Mouse (Mus musculus) small intestine, adult 2 months (tissue): ENCODE measurements around the gene Ptger4.

ENCODE experiments used
- CTCF ChIP-seq: fragments of 200-500 bp; IDR thresholded peaks from 2 replicates; pipeline ENCODE4 v1.5.1; 2012; ENCODE audit warnings: low read depth, mild to moderate bottlenecking, control low read depth, inconsistent platforms, low read length, moderate library complexity, mixed read lengths; ENCODE audit not compliant: insufficient replicate concordance, insufficient read length; ENCODE audit errors: extremely low read depth
- POLR2A ChIP-seq: fragments of 200-500 bp; IDR thresholded peaks from 2 replicates; pipeline ENCODE4 v1.6.1; 2012; ENCODE audit warnings: low read depth, mild to moderate bottlenecking, control low read depth, inconsistent platforms, low read length, moderate library complexity

GRCm38 (mm10) chr15:5195987-5196514, 47.9 kb downstream of the Ptger4 start:
- TF ChIP-seq CTCF = no peak
- no peak for TF ChIP-seq POLR2A
